Mouse (Mus musculus) embryo, embryonic 11 days (tissue): ENCODE data around the gene Asic1.

Source experiments
- DNase-seq: peaks from one replicate; pipeline ENCODE4 v3.0.0-alpha.2; 2015

Gene Asic1

DNA sequence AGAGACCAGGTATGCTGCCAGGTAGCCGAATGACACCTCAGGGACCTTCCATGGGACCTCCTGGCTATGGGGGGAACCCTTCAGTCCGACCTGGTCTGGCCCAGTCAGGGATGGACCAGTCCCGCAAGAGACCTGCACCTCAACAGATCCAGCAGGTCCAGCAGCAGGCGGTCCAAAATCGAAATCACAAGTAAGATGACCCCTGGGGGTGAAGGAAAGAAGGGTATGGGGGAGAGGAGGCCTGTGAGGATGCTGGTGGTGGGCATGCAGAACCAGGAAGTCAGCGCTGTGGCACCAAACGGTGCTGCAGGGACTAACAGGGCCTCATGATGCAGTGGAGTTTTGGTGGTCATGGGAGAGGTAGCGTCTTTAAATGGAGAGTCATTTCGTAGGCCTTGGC, 32.9 kb downstream of the Asic1 start:
- no peak for DNase-seq

DNA sequence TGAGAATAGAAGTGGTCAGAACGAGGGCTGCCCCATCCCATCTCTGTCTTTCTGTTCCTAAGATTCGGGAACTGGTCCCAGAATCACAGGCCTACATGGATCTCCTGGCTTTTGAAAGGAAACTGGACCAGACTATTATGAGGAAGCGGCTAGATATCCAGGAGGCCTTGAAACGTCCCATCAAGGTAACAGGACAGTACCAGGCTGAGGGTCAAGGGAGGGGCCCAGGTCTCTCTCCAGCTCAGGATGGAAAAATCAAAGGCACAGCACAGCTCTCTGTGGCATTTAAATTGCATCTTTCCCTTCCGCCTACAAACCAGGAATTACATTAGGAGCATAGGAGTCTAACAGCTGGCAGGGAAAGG, 33.5 kb downstream of the Asic1 start:
- DNase-seq = no peak

DNA sequence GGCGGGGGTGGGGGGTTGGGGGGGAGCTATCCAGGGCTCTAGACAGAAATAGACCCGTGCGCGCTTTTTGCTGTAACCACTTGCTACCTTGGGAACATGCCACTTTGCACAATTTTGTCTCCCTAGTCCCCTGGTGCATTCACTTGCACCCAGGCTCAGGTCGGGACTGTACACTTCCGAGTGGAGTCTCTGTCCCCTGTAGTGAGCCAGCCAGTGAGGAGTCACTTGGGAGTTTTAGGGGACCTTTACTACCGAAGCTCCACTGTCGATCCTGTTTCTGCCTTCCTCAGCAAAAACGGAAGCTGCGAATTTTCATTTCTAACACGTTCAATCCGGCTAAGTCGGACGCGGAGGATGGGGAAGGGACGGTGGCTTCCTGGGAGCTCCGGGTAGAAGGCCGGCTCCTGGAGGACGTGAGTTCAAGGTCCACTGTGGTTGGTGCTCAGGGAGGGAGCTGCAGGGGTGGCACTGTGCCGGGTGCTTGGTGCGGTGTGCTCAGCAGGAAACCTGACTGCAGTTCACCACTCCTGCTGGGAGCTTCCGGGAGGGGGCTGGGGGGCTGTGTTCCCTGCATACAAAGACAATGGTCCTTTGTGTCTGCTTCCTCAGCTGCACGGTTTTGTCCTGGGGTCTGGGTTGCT, 34.0 kb downstream of the Asic1 start:
- no peak for DNase-seq

DNA sequence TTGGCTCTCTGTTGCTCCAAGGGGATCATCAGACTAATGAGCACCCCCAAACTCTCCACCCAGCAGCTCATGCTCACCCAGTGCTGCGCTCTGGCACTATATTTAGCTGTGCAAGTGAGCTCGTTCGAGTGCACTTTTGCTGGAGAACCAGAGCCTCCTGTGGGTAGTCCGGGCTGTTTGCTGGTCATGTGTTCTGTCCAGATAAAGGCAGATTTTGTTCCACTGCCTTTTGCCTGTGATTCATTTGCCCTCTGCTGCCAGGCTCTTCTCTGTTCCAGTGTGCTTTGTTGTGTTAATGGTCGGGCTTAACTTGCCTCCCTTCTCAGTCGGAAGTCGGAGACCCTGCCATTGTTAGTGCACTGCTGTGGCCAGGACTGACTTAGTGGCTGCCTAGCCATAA, 34.7 kb downstream of the Asic1 start:
- no peak for DNase-seq

DNA sequence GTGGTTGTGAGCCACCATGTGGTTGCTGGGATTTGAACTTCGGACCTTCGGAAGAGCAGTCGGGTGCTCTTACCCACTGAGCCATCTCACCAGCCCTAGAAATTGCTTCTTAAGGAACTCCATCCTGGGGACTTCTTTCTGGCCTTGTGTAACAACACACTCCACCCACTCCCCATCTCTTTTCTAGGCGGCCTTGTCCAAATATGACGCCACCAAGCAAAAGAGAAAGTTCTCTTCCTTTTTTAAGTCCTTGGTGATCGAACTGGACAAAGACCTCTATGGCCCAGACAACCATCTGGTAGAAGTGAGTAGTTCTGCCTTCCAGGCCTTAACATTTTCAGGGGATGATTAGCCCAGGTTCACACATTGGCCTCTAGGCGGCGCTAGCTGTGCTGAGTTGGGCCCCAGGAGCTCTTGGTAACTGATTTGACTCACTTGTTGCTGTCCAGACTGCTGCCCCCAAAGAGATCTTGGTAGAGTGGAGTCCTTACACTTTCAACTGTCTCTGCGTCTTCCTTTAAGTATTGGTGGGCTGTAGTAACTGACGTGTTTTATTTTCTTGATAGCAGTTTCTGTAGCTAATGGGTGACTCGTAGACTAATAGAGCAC, 35.4 kb downstream of the Asic1 start, which contains the start of gene Gm17349:
Gm17349 (minus strand) TSS at position 51 of the 609 bp plus-strand sequence.
- peak; percentile 78 for DNase-seq

DNA sequence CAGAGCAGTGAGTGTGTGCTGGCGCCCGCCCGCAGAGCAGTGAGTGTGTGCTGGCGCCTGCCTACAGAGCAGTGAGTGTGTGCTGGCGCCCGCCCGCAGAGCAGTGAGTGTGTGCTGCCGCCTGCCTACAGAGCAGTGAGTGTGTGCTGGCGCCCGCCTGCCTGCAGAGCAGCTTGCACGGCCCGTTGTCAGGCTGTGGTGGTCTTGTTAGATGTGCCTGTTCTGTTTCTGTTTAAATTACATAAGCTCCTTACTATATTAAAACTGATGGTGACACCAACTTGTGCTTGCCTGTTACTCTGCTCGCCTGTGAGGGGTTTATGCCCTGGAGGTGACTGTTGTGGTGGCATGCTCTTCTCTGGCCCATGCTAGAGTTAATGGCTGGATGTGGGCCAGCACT, 38.0 kb downstream of the Asic1 start:
- DNase-seq = no peak

DNA sequence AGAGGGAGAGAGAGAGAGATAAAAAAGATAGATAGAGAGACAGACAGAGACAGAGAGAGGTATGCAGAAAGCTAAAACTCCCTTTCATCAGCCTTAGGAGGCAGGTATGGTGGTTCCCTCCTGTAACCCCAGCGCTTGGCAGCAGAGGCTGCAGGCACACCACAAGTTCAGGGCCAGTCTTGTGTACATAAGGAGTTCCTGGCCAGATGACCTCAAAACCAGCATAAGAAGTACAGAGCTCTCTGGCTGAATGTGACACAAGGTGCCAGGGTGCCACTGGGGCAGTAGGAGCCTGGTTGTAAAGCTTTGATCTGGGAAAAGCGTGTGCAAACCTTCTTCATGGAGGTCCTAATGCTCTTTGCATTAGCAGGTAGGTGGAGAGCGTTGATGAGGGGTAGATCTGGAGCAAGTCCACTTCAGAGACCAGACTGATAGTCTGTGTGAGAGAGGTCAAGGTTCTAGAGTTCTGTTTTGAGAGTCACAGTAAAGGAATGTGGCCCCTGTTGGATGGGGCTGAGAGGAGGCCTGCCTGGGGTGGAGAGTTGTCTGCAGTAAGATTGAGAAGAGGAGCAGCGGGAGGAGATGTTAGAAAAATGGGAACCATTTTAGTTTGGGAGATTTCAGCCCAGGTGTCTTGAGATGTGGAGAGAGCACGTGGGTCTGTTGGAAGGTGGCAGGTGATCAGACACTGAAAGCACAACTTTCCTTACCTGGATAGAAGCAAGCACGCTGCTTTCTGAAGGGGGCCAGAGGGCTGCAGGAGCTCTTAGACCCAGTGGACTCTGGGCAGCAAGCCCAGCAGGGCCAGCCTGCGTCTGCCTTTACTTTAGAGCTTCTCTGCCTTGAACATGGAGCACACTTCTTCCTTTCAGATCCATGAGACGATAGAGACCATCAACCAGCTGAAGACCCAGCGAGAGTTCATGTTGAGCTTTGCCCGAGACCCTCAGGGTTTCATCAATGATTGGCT, 40.3 kb downstream of the Asic1 start:
- DNase-seq = no peak

DNA sequence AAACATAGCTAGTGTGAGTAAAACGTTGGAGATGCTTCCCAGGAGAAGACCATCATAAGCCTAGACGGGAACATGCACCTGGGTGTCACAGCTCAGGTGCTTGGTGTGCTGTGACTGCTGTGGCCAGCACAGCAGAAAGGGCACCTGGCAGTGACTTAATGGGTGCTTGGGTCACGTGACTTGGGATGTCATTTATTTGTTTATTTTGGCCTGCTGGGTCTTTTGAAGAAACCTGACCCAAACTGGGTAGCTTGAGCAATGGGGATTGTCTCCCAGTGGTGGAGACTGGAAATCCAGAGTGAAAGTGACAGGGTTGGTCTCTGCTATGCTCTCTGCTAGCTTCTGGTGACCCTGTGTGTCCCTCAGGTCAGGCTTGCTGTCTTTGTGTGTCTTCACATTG, 41.3 kb downstream of the Asic1 start:
- no peak for DNase-seq

DNA sequence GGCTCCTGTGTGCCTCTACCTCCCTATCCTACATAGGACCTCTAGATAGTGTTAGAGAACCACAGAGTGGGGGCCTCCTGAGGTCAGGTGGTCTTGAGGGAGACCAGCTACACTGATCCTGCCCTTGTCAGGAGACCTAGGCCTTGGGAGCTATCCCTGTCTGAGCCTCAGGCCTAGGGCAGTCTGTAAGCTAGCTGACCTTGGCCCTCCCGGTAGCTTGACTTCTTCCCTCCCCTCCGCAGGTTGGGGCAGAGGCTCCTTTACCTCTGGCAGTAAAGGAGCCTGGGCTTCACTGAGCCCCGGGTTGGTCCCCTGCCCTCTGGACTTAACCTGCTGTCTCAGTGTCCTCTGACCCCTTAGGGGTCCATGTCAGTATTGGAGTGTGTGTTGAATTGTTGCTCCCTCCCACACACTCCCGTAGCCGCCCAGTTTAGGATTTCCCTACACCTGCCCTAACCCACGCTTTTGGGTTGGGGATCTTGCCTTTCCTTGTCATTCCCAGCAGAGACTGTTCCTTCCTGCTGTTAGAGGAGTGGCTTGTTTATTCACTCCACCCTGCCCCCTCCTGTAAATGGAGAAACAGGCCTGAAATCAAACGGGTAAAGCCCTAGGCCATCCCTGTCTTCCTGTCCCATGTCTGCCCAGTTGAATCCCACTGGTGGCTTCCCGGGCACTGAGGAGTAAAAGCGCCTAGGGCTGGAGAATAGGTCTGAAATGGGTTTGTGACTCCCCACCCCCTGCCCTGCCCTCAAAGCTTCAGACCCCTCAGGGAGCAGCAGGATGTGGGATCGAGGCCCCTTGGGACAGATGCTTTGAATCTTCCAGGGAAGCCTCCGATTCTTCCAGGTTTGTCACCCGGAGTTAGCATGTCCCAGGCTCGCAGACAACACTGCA, 42.7 kb downstream of the Asic1 start:
- DNase-seq = no peak

DNA sequence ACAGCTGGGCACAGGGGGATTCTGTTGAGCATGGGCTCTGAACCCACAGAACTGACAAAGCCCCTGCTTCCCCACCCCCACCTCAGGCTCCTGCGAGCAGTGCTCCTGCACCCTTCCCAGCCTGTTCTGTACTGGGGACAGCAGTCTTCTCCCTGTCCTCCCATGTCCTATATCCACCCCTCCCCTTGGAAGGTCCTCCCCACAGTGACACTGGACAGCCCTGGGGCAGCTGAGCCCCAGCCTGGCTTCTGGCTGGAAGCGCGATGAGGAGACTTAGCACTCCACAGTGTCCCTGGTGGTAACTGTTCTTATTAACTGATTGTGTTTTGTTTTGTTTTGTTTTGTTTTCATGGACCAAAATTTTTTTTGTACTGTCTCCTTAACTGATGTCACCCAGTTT, 43.4 kb downstream of the Asic1 start:
- DNase-seq = no peak

DNA sequence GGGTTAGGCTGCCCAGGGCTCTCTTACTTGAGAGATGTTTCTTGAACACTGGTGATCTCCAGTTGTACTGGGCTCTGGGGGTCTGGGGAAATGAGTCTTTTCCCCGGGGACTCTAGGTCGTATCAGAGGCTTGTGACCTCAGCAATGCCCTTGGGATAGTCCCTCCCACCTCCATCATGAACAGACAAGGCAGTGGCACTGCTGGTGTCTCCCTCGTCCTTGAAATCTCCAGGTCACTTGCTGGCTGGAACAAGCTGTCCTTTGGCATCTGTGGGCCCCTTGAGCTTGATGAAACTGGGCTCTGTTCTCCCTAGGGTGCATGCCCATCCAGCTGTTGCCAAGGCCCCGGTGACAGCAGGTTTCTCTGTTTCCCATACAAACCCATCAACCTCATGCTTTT, 44.0 kb downstream of the Asic1 start:
- no peak for DNase-seq

DNA sequence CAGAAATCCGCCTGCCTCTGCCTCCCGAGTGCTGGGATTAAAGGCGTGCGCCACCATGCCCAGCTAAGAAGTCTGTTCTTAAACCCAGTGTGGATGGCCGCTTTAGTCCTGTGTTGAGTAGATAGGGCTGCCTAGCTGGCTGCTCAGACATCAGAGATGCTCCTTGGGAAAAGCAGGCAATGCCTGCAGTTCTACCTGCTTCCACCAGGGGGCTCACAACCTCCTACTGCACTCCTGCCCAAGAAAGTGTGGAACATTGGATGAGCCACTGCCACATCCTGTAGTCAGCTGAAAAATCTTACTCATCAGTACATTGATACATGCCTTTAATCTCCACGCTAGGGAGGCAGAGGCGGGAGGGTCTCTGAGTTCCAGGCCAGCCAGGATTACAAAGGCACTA, 44.7 kb downstream of the Asic1 start:
- peak; percentile 82 for DNase-seq

DNA sequence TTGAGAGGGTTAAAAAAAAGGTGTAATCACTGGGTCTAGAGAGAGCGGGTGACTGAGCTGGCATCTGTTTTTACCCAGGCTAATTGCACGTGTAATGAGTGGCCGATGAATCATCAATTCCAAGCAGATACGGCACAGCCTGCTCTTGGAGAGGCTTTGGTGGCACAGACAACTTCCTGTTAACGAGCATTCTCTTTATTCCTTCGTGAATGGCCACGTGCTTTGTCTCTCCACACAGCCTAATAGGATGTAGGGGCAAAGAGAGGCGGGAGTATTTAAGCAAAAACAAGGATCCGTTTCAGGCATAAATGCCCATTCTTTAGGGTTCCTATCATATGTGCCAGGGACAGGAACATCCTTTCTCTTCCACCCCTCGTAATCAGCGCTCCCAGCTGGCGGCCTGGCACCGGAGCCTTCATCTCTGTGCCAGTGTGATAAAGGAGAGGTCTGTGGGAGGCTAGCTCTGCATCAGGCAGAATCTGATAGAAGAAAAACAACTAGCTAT, 45.2 kb downstream of the Asic1 start:
- DNase-seq = no peak

DNA sequence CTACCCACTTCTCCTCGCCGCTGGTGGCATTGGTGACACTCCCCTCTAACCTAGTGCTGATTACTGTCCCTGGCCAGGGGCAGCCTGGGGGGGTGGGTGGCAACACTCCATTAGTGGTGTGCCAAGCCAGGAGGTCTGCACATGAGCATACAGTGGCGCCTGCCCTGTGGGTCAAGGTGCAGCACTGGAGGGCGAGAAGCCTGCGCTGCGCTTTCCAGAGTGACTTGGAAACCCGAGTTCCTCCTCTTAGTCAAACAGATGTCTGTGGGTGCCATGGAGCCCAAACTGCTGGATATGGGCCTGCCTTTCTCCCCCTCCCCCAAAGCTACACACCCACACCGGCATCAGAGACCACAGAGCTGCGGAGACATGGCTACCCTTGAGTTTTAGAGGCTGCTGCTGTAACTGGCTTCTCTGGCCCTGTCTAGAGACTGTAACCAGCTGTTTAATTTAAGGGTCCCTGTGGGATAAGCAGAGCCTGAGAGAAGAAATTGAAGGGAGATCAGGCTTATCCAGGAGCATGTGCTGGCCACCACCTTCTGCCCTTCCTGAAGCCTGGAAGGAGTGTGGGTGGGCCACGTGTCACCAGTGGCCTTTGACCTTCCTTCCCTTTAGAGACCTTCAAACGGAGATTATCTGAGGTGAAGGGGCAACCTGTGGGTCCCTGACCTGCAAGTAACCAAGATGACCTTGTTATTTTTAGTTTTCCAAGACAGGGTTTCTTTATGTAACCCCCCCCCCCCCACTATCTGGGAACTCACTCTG, 46.0 kb downstream of the Asic1 start:
- no peak for DNase-seq

DNA sequence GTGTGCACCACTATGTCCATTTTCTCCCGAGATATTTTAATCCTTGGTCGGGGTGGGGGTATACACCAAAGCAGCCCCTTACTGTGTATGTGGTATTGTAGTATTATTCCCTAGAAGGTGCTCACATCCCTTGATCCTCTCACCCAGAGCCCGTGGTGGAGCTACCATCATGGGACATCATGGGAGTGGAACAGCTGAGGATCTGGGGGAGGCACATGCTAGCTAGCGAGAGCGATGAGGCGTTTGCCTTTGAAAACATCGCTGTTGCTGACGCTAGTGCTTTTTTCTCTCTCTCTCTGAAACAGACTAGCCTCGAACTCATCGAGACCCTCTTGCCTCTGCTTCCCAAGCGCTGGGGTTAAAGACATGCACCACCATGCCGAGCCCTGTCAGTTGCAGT, 46.6 kb downstream of the Asic1 start:
- no peak for DNase-seq

DNA sequence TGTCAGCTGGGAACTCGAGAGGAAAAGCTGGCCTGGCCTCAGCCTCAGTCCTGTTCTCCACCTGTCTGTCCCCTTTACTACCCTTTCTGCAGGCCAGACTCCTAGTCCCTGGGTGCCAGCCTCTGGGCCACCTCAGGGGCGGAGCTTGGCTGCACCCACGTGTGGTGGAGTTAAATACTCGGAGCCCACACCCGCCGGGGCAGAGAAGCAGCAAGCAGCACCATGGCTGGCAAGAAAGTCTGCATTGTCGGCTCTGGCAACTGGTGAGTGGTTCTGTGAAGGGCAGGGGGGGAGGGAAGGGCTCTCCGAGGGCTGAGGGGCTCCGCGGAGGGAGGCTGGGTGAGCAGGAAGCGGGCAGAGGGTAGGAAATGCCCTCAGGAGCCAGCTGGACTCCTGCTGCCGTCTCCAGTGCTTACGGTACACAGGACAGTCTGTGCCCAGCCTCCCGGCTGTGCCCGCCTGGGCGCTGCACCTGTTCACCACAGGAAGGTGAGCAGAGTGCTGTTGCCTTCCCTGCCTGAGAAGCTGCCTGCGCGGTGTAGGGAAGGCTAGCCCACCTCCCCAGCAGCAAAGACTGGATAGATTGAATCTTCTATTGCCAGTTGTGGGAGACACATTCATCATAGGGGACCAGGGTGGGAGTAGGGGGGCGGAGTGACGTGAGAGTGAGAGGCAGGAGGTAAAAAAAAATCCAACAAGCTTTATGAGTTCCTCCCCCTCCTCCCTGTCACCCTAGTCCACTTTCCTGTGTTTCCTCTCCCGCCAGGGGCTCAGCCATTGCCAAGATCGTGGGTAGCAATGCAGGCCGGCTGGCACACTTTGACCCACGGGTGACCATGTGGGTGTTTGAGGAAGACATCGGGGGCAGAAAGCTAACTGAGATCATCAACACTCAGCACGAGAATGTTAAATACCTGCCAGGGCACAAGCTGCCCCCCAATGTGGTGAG, 47.5 kb downstream of the Asic1 start, which contains the start of gene Gpd1:
Gpd1 (plus strand) TSS at position 130 of the 949 bp plus-strand sequence.
- DNase-seq = no peak

DNA sequence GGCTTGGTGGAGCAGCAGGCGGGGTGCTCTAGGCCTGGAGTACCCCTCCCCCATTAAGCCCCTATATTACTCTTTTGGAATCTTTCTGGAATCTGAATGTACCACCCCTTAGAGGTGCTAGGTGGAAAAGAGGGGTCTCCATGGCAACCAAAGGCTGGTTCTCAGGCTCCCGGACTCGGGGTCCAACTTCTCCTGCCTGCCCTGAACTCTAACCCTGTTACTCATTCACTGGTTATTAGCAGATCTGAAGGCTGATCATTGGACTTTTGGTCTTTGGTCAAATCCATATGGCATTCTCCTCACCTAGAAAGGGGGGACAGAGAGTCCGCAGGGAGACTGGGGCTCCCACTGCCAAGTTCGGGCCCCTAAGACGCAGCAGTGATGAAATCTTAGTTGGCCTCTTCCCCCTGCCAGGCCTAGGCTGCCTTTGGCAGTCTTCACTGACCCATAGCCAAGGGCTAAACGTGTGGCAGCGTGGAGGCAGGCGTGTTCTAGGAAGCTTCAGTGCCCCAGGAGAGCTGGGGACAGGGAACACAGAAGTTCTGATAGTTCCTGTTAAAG, 48.4 kb downstream of the Asic1 start:
- DNase-seq = no peak

DNA sequence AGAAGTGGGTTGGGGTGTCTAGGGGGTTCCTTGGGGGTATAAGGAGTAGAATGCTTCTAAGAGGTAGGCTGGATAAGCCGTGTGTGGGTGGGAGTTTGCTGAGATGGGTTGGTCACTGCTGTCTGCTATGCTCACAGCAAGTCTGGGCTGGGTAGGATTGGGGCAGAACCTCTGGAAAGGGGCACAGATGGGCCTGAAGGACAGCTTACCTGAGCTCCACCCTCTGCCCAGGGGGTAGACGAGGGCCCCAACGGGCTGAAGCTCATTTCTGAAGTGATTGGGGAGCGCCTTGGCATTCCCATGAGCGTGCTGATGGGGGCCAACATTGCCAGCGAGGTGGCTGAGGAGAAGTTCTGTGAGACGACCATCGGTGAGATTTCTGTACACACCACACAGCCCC, 49.7 kb downstream of the Asic1 start:
- no peak for DNase-seq

DNA sequence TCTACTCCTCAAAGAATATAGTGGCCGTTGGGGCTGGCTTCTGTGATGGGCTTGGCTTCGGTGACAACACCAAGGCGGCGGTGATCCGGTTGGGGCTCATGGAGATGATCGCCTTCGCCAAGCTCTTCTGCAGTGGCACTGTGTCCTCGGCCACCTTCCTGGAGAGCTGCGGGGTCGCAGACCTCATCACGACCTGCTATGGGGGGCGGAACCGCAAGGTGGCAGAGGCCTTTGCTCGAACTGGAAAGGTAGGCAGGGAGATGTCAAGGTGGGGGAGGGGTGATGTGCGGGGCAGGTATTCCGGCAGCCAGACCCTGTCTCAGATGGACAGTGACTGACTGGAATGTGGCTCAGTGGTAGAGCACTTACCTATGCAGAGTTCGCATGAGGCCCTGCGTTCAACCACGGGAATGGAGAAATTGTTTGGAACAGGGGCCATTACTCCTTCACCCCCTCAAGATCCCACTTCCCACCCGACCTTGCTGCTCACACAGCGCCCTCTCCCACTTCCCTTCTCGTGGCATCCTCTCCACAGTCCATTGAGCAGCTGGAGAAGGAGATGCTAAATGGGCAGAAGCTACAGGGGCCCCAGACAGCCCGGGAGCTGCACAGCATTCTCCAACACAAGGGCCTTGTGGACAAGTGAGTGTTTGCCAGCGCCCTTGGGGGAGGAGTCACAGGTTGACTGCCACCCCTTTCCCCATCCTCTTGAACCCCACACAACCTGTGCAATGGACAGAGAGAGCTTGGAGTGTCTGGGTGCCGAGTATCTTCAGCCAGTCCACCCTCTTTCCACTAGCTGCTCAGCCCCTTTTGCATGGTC, 52.0 kb downstream of the Asic1 start:
- no peak for DNase-seq
